Mouse (Mus musculus) intestine, embryonic 16.5 days (tissue): Measurements from ENCODE around the gene Cbfa2t3. TPM values are rescaled to one million over a fixed set of nuclear protein-coding genes. Genes with fewer than 3 reads are reported as not detected.

Experiments
- ATAC-seq: fragments of 200-750 bp; cut with Nextera tagmentation; 2 replicates; pipeline ENCODE4 v1.8.0; 2017; ENCODE audit warnings: moderate TSS enrichment, moderate library complexity
- H3K27ac ChIP-seq: fragments of 300-500 bp; sonication (generic); 2 replicates; pipeline ENCODE4 v1.5.1; 2014; ENCODE audit warnings: mild to moderate bottlenecking, low read length
- H3K27me3 ChIP-seq: fragments of 300-500 bp; sonication (generic); replicated peaks from 2 replicates; pipeline ENCODE4 v1.6.1; 2014; ENCODE audit warnings: low read length, control low read depth, mixed read lengths; ENCODE audit not compliant: control insufficient read depth, insufficient read depth
- H3K36me3 ChIP-seq: fragments of 300-500 bp; sonication (generic); 2 replicates; pipeline ENCODE4 v1.6.1; 2014; ENCODE audit warnings: low read length, control low read depth; ENCODE audit not compliant: control insufficient read depth, insufficient read depth
- H3K4me1 ChIP-seq: fragments of 300-500 bp; sonication (generic); 2 replicates; pipeline ENCODE4 v1.6.1; 2014; ENCODE audit warnings: low read length, control low read depth, mixed read lengths; ENCODE audit not compliant: control insufficient read depth, insufficient read depth
- H3K4me2 ChIP-seq: fragments of 300-500 bp; sonication (generic); 2 replicates; pipeline ENCODE4 v1.6.1; 2014; ENCODE audit warnings: low read depth, low read length, control low read depth
- H3K4me3 ChIP-seq: fragments of 300-500 bp; sonication (generic); 2 replicates; pipeline ENCODE4 v1.5.1; 2014; ENCODE audit warnings: mild to moderate bottlenecking, low read length
- H3K9ac ChIP-seq: fragments of 300-500 bp; sonication (generic); 2 replicates; pipeline ENCODE4 v1.6.1; 2014; ENCODE audit warnings: low read depth, low read length
- H3K9me3 ChIP-seq: fragments of 300-500 bp; sonication (generic); 2 replicates; pipeline ENCODE4 v1.6.1; 2016; ENCODE audit warnings: low read length, control low read depth; ENCODE audit not compliant: control insufficient read depth
- WGBS: fragments of 180-500 bp; shearing (Covaris S2); extraction: QIAGEN DNeasy Blood & Tissue Kit; methylation state at CpG from one replicate; pipeline ENCODE4 v1.1.7; 2014; 5-methylcytosine and 5-hydroxymethylcytosine counted together
- polyA plus RNA-seq: library from polyadenylated mRNA; unstranded; fragments of >200 nt; fragmentation: Nextera tagmentation; extraction: Ambion mirVana; gene quantifications from 2 replicates; pipeline ENCODE4 v1.2.1, GENCODE M21; 2015

The Cbfa2t3 gene
- polyA plus RNA-seq, 1 experiment from 2014 or later = 4.1 TPM

GRCm38 (mm10) chr8:122604640-122605039, 94.3 kb downstream of the Cbfa2t3 start:
- Histone ChIP-seq H3K9ac (no peak overlapping the region; the same call in 1 of the 2 replicates), H3K4me3 (no peak overlapping the region), H3K27ac (peak overlapping the region; percentile 66), H3K36me3 (no peaks in the 10 kb centered on the region), H3K9me3 (no peaks in the 10 kb centered on the region), H3K4me1 (no peaks in the 10 kb centered on the region), H3K27me3 (no peaks in the 10 kb centered on the region), H3K4me2 (no peak overlapping the region)
- WGBS = 33% methylated on average over 1 of the region's 1 CpGs
- peak; percentile 75 for ATAC-seq

GRCm38 (mm10) chr8:122600666-122601065, 98.2 kb downstream of the Cbfa2t3 start:
- Histone ChIP-seq H3K27me3 (no peaks in the 10 kb centered on the region), H3K4me3 (no peak overlapping the region), H3K27ac (no peak overlapping the region), H3K4me1 (no peaks in the 10 kb centered on the region), H3K9me3 (no peaks in the 10 kb centered on the region), H3K9ac (no peak overlapping the region), H3K36me3 (no peaks in the 10 kb centered on the region), H3K4me2 (no peak overlapping the region)
- WGBS = 95% methylated on average over 9 of the region's 9 CpGs
- ATAC-seq = no peak

- ATAC-seq = no peak
- no peak overlapping the region for H3K4me2 ChIP-seq
- H3K9me3 ChIP-seq = no peaks in the 10 kb centered on the region
- no peaks in the 10 kb centered on the region for H3K36me3 ChIP-seq
- H3K9ac ChIP-seq = no peak overlapping the region
- H3K27ac ChIP-seq = no peak overlapping the region
- H3K27me3 ChIP-seq = no peaks in the 10 kb centered on the region
- WGBS = 74% methylated on average over 4 of the region's 4 CpGs
- H3K4me1 ChIP-seq = no peaks in the 10 kb centered on the region
- no peak overlapping the region for H3K4me3 ChIP-seq
Observed at GRCm38 (mm10) chr8:122596031-122596430, 102.9 kb downstream of the Cbfa2t3 start.

GRCm38 (mm10) chr8:122593783-122594507, 105.0 kb downstream of the Cbfa2t3 start:
- no peak overlapping the region for H3K9ac ChIP-seq
- H3K36me3 ChIP-seq = no peaks in the 10 kb centered on the region
- ATAC-seq = no peak

GRCm38 (mm10) chr8:122593240-122593639, 105.7 kb downstream of the Cbfa2t3 start:
- Histone ChIP-seq H3K9ac (no peak overlapping the region), H3K4me3 (no peak overlapping the region), H3K27ac (no peak overlapping the region), H3K36me3 (no peaks in the 10 kb centered on the region), H3K4me1 (no peaks in the 10 kb centered on the region), H3K9me3 (no peaks in the 10 kb centered on the region), H3K4me2 (no peak overlapping the region), H3K27me3 (no peaks in the 10 kb centered on the region)
- ATAC-seq = no peak
- 64% methylated on average over 12 of the region's 12 CpGs for WGBS

More at GRCm38 (mm10) chr8:122593783-122594507, 105.0 kb downstream of the Cbfa2t3 start:
- Histone ChIP-seq H3K4me3 (no peak overlapping the region), H3K27ac (no peak overlapping the region), H3K4me1 (no peaks in the 10 kb centered on the region), H3K9me3 (no peaks in the 10 kb centered on the region), H3K4me2 (no peak overlapping the region), H3K27me3 (no peaks in the 10 kb centered on the region)
- WGBS = 81% methylated on average over 19 of the region's 19 CpGs

- no peaks in the 10 kb centered on the region for H3K36me3 ChIP-seq
- WGBS = 57% methylated on average over 10 of the region's 10 CpGs
- H3K27ac ChIP-seq = peak overlapping the region; percentile 95
- peaks cover 23% of the 10 kb centered on the region for H3K4me1 ChIP-seq
- H3K4me3 ChIP-seq = no peak overlapping the region
- peak overlapping the region; percentile 31; the same call in 1 of the 2 replicates for H3K9ac ChIP-seq
- ATAC-seq = peak; percentile 55
- H3K27me3 ChIP-seq = no peaks in the 10 kb centered on the region
- no peaks in the 10 kb centered on the region for H3K9me3 ChIP-seq
- H3K4me2 ChIP-seq = peak overlapping the region; percentile 19; the same call in 1 of the 2 replicates
Observed at GRCm38 (mm10) chr8:122586749-122587148, 112.2 kb downstream of the Cbfa2t3 start.

GRCm38 (mm10) chr8:122586171-122586570, 112.7 kb downstream of the Cbfa2t3 start:
- Histone ChIP-seq H3K4me2 (0 out of 2 replicates have a peak overlapping the region, but pooled peaks have one; percentile 26), H3K9me3 (no peaks in the 10 kb centered on the region), H3K4me3 (no peak overlapping the region), H3K4me1 (peaks cover 23% of the 10 kb centered on the region), H3K36me3 (no peaks in the 10 kb centered on the region), H3K27me3 (no peaks in the 10 kb centered on the region), H3K27ac (peak overlapping the region; percentile 95), H3K9ac (peak overlapping the region; percentile 59; the same call in 1 of the 2 replicates)
- WGBS = 63% methylated on average over 7 of the region's 7 CpGs
- no peak for ATAC-seq

- 0 out of 2 replicates have a peak overlapping the region, but pooled peaks have one; percentile 9 for H3K4me3 ChIP-seq
- 33% methylated on average over 14 of the region's 14 CpGs for WGBS
- peak overlapping the region; percentile 26; the same call in 1 of the 2 replicates for H3K4me2 ChIP-seq
- no peaks in the 10 kb centered on the region for H3K27me3 ChIP-seq
- H3K4me1 ChIP-seq = peaks cover 23% of the 10 kb centered on the region
- no peaks in the 10 kb centered on the region for H3K9me3 ChIP-seq
- peak overlapping the region; percentile 95 for H3K27ac ChIP-seq
- ATAC-seq = peak; percentile 77
- H3K9ac ChIP-seq = peak overlapping the region; percentile 59
- H3K36me3 ChIP-seq = no peaks in the 10 kb centered on the region
Observed at GRCm38 (mm10) chr8:122585411-122585891, 113.5 kb downstream of the Cbfa2t3 start.

- ATAC-seq = 0 out of 2 replicates have a peak, but pooled peaks have one; percentile 0
- WGBS = 82% methylated on average over 9 of the region's 9 CpGs
- Histone ChIP-seq H3K9me3 (no peaks in the 10 kb centered on the region), H3K4me1 (peaks cover 24% of the 10 kb centered on the region), H3K36me3 (no peaks in the 10 kb centered on the region), H3K4me2 (peak overlapping the region; percentile 26; the same call in 1 of the 2 replicates), H3K27ac (peak overlapping the region; percentile 95), H3K9ac (peak overlapping the region; percentile 59), H3K4me3 (no peak overlapping the region), H3K27me3 (no peaks in the 10 kb centered on the region)
Observed at GRCm38 (mm10) chr8:122584981-122585380, 113.9 kb downstream of the Cbfa2t3 start.
